Mouse (Mus musculus) stomach, embryonic 15.5 days (tissue): ENCODE measurements around the gene Slc41a3. TPM values are rescaled to one million over a fixed set of nuclear protein-coding genes. Genes with fewer than 3 reads are reported as not detected.
A peak's percentile ranks its signal among the peaks of the same experiment; 100 is the strongest.

Experiments
- ATAC-seq: fragments of 200-750 bp; cut with Nextera tagmentation; 2 replicates; pipeline ENCODE4 v1.8.0; 2017; ENCODE audit warnings: low read depth, moderate number of reproducible peaks, moderate TSS enrichment; ENCODE audit not compliant: insufficient read depth, low FRiP score
- H3K27ac ChIP-seq: fragments of 300-500 bp; sonication (generic); 2 replicates; pipeline ENCODE4 v1.5.1; 2015; ENCODE audit warnings: mild to moderate bottlenecking, inconsistent platforms
- H3K27me3 ChIP-seq: fragments of 300-500 bp; sonication (generic); replicated peaks from 2 replicates; pipeline ENCODE4 v1.6.1; 2015; ENCODE audit warnings: inconsistent platforms
- H3K36me3 ChIP-seq: fragments of 300-500 bp; sonication (generic); 2 replicates; pipeline ENCODE4 v1.6.1; 2015; ENCODE audit warnings: inconsistent platforms
- H3K4me1 ChIP-seq: fragments of 300-500 bp; sonication (generic); 2 replicates; pipeline ENCODE4 v1.6.1; 2015; ENCODE audit warnings: inconsistent platforms
- H3K4me2 ChIP-seq: fragments of 300-500 bp; sonication (generic); 2 replicates; pipeline ENCODE4 v1.6.1; 2015; ENCODE audit warnings: mild to moderate bottlenecking, inconsistent platforms
- H3K4me3 ChIP-seq: fragments of 300-500 bp; sonication (generic); replicated peaks from 2 replicates; pipeline ENCODE4 v1.5.1; 2015; ENCODE audit warnings: inconsistent platforms
- H3K9ac ChIP-seq: fragments of 300-500 bp; sonication (generic); 2 replicates; pipeline ENCODE4 v1.6.1; 2015; ENCODE audit warnings: inconsistent platforms
- H3K9me3 ChIP-seq: fragments of 300-500 bp; sonication (generic); 2 replicates; pipeline ENCODE4 v1.6.1; 2016; ENCODE audit warnings: inconsistent platforms
- WGBS: fragments of 180-500 bp; shearing (Covaris S2); methylation state at CpG from one replicate; pipeline ENCODE4 v1.1.7; 2015; 5-methylcytosine and 5-hydroxymethylcytosine counted together
- polyA plus RNA-seq: library from polyadenylated mRNA; unstranded; fragments of >200 nt; fragmentation: Nextera tagmentation; extraction: Ambion mirVana; gene quantifications from 2 replicates; pipeline ENCODE4 v1.2.1, GENCODE M21; 2015

Slc41a3 gene
- polyA plus RNA-seq, 1 experiment from 2014 or later = 7.7 TPM

- no peak overlapping the region for H3K4me3 ChIP-seq
- no peaks in the 10 kb centered on the region for H3K27me3 ChIP-seq
- H3K9me3 ChIP-seq = no peaks in the 10 kb centered on the region
- H3K9ac ChIP-seq = no peak overlapping the region
- no peaks in the 10 kb centered on the region for H3K36me3 ChIP-seq
- no peak for ATAC-seq
- H3K4me2 ChIP-seq = no peak overlapping the region
- H3K4me1 ChIP-seq = peaks cover 7% of the 10 kb centered on the region; the same call in 1 of the 2 replicates
- WGBS = 88% methylated on average over 3 of the region's 3 CpGs
- no peak overlapping the region for H3K27ac ChIP-seq
These were observed 2.2 kb upstream of the Slc41a3 start for GRCm38 (mm10) chr6:90602304-90602703.

GRCm38 (mm10) chr6:90603126-90603525 is 1.4 kb upstream of the Slc41a3 start:
- WGBS = 62% methylated on average over 7 of the region's 7 CpGs
- H3K36me3 ChIP-seq = no peaks in the 10 kb centered on the region
- no peak overlapping the region for H3K27ac ChIP-seq
- peaks cover 7% of the 10 kb centered on the region; the same call in 1 of the 2 replicates for H3K4me1 ChIP-seq
- no peaks in the 10 kb centered on the region for H3K9me3 ChIP-seq
- H3K4me3 ChIP-seq = no peak overlapping the region
- no peak overlapping the region for H3K4me2 ChIP-seq
- H3K9ac ChIP-seq = no peak overlapping the region
- ATAC-seq = no peak
- no peaks in the 10 kb centered on the region for H3K27me3 ChIP-seq

DNA sequence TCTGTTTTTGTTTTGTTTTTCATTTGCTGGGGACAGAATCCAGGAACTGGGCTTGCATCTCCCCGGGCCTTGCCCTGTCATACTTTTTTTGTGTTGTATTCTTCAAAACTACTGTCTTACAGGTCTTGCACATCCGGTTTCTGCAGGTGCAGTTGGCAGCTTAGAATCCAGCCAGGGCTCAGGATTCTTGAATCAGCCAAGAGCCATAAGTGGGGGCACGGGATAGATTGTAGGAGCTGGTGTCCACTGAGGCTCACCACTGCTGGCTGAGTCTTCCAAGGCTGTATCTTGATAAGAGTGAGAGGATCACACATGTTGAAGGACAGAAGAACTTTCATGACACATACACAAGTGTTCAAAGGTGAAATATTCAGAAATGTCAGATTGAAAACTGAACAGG is 395 bp upstream of the Slc41a3 start:
- Histone ChIP-seq H3K9ac (no peak overlapping the region), H3K4me3 (peak overlapping the region; percentile 70; the same call in 1 of the 2 replicates), H3K4me1 (peaks cover 7% of the 10 kb centered on the region; the same call in 1 of the 2 replicates), H3K27ac (no peak overlapping the region), H3K9me3 (no peaks in the 10 kb centered on the region), H3K4me2 (peak overlapping the region; percentile 94), H3K36me3 (no peaks in the 10 kb centered on the region), H3K27me3 (no peaks in the 10 kb centered on the region)
- 54% methylated on average over 3 of the region's 3 CpGs for WGBS
- ATAC-seq = 0 out of 2 replicates have a peak, but pooled peaks have one; percentile 5

- Histone ChIP-seq H3K9ac (peak overlapping the region; percentile 49; the same call in 1 of the 2 replicates), H3K27ac (0 out of 2 replicates have a peak overlapping the region, but pooled peaks have one; percentile 65), H3K9me3 (no peaks in the 10 kb centered on the region), H3K27me3 (no peaks in the 10 kb centered on the region), H3K36me3 (no peaks in the 10 kb centered on the region), H3K4me2 (peak overlapping the region; percentile 94), H3K4me3 (peak overlapping the region; percentile 70), H3K4me1 (peaks cover 7% of the 10 kb centered on the region; the same call in 1 of the 2 replicates)
- 11% methylated on average over 5 of the region's 5 CpGs for WGBS
- no peak for ATAC-seq
These were observed 757 bp downstream of the Slc41a3 start for GRCm38 (mm10) chr6:90605298-90605665.

- Histone ChIP-seq H3K4me3 (no peak overlapping the region), H3K27me3 (no peaks in the 10 kb centered on the region), H3K4me1 (peaks cover 7% of the 10 kb centered on the region; the same call in 1 of the 2 replicates), H3K36me3 (no peaks in the 10 kb centered on the region), H3K4me2 (no peak overlapping the region), H3K27ac (no peak overlapping the region), H3K9me3 (no peaks in the 10 kb centered on the region), H3K9ac (no peak overlapping the region)
- ATAC-seq = no peak
- WGBS = 37% methylated on average over 7 of the region's 7 CpGs
These were observed 2.0 kb downstream of the Slc41a3 start for GRCm38 (mm10) chr6:90606538-90606937.

DNA sequence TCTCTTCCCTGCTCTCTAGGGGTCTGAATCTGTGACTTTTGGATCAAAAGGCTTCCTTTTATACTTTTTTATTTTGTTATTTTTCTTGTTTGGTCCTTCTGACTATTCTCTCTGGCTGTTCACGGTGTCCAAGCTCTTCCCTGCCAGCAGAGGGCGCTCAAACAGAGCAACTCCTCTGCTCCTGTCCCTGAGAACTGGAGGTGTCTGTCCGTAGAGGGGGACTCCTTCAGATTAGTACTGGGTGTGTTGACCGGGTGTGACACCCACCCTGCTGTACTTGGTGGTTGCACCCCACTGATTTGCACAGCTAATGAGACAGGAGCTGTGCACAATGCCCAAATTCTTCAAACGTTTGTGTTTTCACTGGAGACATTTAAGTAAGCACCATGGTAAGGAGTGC is 2.7 kb downstream of the Slc41a3 start:
- no peak overlapping the region for H3K4me2 ChIP-seq
- ATAC-seq = no peak
- H3K27ac ChIP-seq = no peak overlapping the region
- H3K4me1 ChIP-seq = peaks cover 7% of the 10 kb centered on the region; the same call in 1 of the 2 replicates
- 13% methylated on average over 5 of the region's 5 CpGs for WGBS
- no peaks in the 10 kb centered on the region for H3K27me3 ChIP-seq
- no peak overlapping the region for H3K4me3 ChIP-seq
- no peaks in the 10 kb centered on the region for H3K36me3 ChIP-seq
- H3K9ac ChIP-seq = no peak overlapping the region
- H3K9me3 ChIP-seq = no peaks in the 10 kb centered on the region

DNA sequence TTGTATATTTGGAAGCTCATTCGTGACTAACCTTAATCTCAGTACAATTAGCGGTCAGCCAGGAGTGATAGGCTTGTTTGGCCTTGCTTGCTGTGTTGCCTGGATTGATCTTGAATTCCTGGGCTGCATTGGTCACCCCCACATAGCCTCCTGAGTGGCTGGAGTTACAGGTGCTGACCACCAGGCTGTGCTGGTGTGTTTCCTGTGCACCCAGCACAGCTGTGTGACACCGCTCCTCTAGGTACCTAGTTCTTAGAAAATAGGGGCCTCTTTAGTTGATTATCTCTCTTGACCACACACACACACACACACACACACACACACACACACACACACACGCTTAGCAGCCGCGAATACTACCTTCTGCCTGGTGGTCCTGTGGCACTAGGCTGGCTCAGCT is 3.7 kb downstream of the Slc41a3 start:
- 60% methylated on average over 6 of the region's 6 CpGs for WGBS
- ATAC-seq = peak; percentile 33; the same call in 1 of the 2 replicates
- peaks cover 7% of the 10 kb centered on the region; the same call in 1 of the 2 replicates for H3K4me1 ChIP-seq
- no peaks in the 10 kb centered on the region for H3K27me3 ChIP-seq
- H3K27ac ChIP-seq = no peak overlapping the region
- no peak overlapping the region for H3K4me3 ChIP-seq
- no peaks in the 10 kb centered on the region for H3K9me3 ChIP-seq
- no peaks in the 10 kb centered on the region for H3K36me3 ChIP-seq
- no peak overlapping the region for H3K4me2 ChIP-seq
- no peak overlapping the region for H3K9ac ChIP-seq

- H3K4me3 ChIP-seq = no peak overlapping the region
These were observed 5.7 kb downstream of the Slc41a3 start for GRCm38 (mm10) chr6:90610248-90610647.

DNA sequence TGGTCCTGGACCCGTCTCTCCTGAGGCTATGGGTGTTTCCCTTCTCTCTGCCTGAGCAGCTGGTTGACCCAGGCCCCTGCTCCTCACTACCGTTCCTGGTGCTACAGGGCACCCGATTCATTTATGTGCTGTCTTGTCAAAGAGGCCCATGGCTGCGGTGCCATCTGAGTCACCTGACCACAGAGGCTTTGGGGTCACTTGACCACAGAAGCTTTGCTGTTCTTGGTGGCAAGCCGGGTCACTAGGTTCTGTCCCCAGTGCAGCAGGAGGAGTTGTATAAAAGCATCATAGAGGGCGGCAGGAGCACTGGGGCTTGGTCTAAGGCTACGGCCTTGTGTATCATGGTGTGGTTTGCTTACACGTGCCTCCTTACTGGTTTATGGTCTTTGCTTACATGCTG is 8.8 kb downstream of the Slc41a3 start:
- Histone ChIP-seq H3K27me3 (no peaks in the 10 kb centered on the region), H3K9ac (no peak overlapping the region), H3K9me3 (no peaks in the 10 kb centered on the region), H3K27ac (no peak overlapping the region), H3K4me3 (no peak overlapping the region), H3K4me2 (no peak overlapping the region), H3K36me3 (no peaks in the 10 kb centered on the region), H3K4me1 (no peaks in the 10 kb centered on the region)
- ATAC-seq = no peak
- 81% methylated on average over 8 of the region's 8 CpGs for WGBS

More at GRCm38 (mm10) chr6:90610248-90610647, 5.7 kb downstream of the Slc41a3 start:
- no peak overlapping the region for H3K27ac ChIP-seq
- H3K27me3 ChIP-seq = no peaks in the 10 kb centered on the region
- H3K9ac ChIP-seq = no peak overlapping the region
- no peaks in the 10 kb centered on the region for H3K36me3 ChIP-seq
- peaks cover 7% of the 10 kb centered on the region; the same call in 1 of the 2 replicates for H3K4me1 ChIP-seq
- no peak overlapping the region for H3K4me2 ChIP-seq
- 87% methylated on average over 5 of the region's 5 CpGs for WGBS
- H3K9me3 ChIP-seq = no peaks in the 10 kb centered on the region
- ATAC-seq = no peak

- Histone ChIP-seq H3K27ac (no peak overlapping the region), H3K9ac (no peak overlapping the region), H3K4me1 (no peaks in the 10 kb centered on the region; the same call in 1 of the 2 replicates), H3K4me3 (no peak overlapping the region), H3K4me2 (no peak overlapping the region), H3K9me3 (no peaks in the 10 kb centered on the region), H3K27me3 (no peaks in the 10 kb centered on the region), H3K36me3 (no peaks in the 10 kb centered on the region)
- ATAC-seq = no peak
- WGBS = 88% methylated on average over 7 of the region's 7 CpGs
These were observed 10.8 kb downstream of the Slc41a3 start for GRCm38 (mm10) chr6:90615362-90615761.

DNA sequence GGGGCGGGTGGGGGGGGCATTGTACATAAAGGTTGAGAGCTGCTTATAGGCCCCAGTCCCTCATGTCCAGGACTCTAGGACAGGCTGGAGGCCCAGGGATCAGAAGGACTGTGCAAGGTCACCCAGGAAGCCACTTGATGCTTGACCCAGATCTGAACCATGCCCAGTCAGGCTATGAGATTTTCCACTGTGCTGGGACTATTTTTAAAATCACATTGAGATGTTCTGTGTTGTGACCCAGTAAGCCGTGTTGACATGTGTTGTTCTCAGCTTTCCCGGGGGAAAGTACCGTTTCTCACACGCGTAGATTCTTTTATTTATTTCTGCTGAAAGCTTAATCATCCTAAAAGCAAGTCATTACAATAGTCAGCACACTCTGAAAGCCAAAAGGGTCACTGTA is 11.5 kb downstream of the Slc41a3 start:
- H3K4me1 ChIP-seq = no peaks in the 10 kb centered on the region; the same call in 1 of the 2 replicates
- no peaks in the 10 kb centered on the region for H3K9me3 ChIP-seq
- no peaks in the 10 kb centered on the region for H3K27me3 ChIP-seq
- H3K36me3 ChIP-seq = no peaks in the 10 kb centered on the region
- H3K4me2 ChIP-seq = no peak overlapping the region
- ATAC-seq = no peak
- H3K27ac ChIP-seq = no peak overlapping the region
- H3K4me3 ChIP-seq = no peak overlapping the region
- 61% methylated on average over 6 of the region's 6 CpGs for WGBS
- H3K9ac ChIP-seq = no peak overlapping the region

DNA sequence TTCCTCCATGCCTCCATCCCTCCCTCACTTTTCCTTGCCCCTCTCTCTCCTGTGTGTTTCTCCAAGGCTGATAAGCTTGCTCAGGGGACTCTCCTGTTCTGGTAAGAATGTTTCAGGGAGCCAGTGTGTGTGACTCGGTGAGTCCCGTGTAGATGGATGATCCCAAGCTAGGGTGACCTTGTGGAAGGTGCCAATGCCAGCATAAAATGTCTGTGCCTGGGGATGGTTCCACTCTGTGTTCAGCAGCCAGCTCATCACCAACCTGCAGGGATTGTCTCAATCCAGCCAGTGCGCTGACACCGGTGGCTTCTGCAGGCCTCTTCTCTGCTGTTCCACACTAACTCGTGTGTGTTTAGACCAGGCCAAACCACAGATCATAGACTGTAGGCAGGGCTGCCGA is 12.0 kb downstream of the Slc41a3 start:
- H3K36me3 ChIP-seq = no peaks in the 10 kb centered on the region
- H3K27me3 ChIP-seq = no peaks in the 10 kb centered on the region
- ATAC-seq = no peak
- no peaks in the 10 kb centered on the region for H3K9me3 ChIP-seq
- H3K4me1 ChIP-seq = no peaks in the 10 kb centered on the region; the same call in 1 of the 2 replicates
- H3K4me2 ChIP-seq = no peak overlapping the region
- WGBS = 75% methylated on average over 6 of the region's 6 CpGs
- no peak overlapping the region for H3K4me3 ChIP-seq
- no peak overlapping the region for H3K27ac ChIP-seq
- H3K9ac ChIP-seq = no peak overlapping the region

- H3K4me2 ChIP-seq = no peak overlapping the region
- no peak overlapping the region for H3K27ac ChIP-seq
- no peak overlapping the region for H3K9ac ChIP-seq
- H3K27me3 ChIP-seq = no peaks in the 10 kb centered on the region
- no peaks in the 10 kb centered on the region; the same call in 1 of the 2 replicates for H3K4me1 ChIP-seq
- H3K36me3 ChIP-seq = no peaks in the 10 kb centered on the region
- ATAC-seq = no peak
- no peaks in the 10 kb centered on the region for H3K9me3 ChIP-seq
- H3K4me3 ChIP-seq = no peak overlapping the region
- WGBS = 63% methylated on average over 4 of the region's 4 CpGs
These were observed 13.7 kb downstream of the Slc41a3 start for GRCm38 (mm10) chr6:90618274-90618673.
